Mouse (Mus musculus) erythroblast, adult 5-6 weeks (primary cell): ENCODE results near the gene Mrrf. TPM values are rescaled to one million over a fixed set of nuclear protein-coding genes. Genes with fewer than 3 reads are reported as not detected.

Source experiments
- ATAC-seq: replicated peaks from 2 replicates; pipeline ENCODE4 v1.8.0; 2016; ENCODE audit warnings: moderate number of reproducible peaks, mild to moderate bottlenecking, moderate TSS enrichment, inconsistent platforms; ENCODE audit not compliant: poor library complexity, low FRiP score, severe bottlenecking
- total RNA-seq, 2 experiments: library from RNA; stranded (forward) in 1 of 2; stranded (reverse) in 1 of 2; fragments of 150-400 nt in 1 of 2; fragments of 200-764, 138-1000 nt in 1 of 2; gene quantifications; 2 replicates each; pipeline versions ENCODE4 v1.2.3 to v1.2.4; 2015 to 2017; ENCODE audit warnings: low replicate concordance in 2 of 2

Mrrf gene
- total RNA-seq (2015; ENCODE audit: low replicate concordance) (3.3 and 6.7 TPM in 2 replicates), total RNA-seq (2017; ENCODE audit: low replicate concordance) (6.9 and 11.8 TPM in 2 replicates)

DNA sequence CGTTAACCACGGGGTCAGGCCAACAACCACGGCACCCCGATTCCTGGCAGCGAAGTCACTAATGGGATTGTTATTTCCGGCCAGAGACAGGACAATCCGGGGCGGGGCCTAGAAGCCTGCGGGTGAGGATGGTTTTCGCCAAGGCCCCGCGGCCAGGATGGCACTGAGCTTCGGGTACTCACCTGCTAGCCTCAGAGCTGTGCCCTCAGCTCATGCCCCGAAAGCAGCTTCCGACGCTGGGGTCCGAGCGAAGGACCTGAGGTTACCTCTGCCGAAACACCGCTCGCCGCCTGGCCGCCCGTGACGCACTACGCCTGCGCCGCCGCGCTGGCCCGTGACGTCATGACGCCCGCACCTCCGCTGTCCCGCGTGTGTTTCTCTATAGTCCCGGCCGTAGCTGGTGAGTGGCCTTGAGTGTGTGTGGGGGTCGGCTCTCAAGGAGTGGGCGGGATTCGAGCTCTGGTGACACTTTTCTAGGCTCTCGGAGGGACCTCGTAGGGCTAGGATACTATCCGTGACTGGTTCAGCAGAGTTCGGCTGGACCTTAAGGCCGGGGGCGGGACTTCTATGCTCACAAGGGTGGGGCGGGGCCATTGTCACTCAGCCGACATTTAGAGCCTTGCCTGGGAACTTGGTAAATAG is at the start of gene Mrrf, which contains the start of gene Rbm18:
Gene Mrrf, plus strand, starts transcription at position 90 of the 642 bp plus-strand sequence.
Gene Rbm18, minus strand, starts transcription at position 474 of the 642 bp plus-strand sequence.
- ATAC-seq = peak; percentile 97

DNA sequence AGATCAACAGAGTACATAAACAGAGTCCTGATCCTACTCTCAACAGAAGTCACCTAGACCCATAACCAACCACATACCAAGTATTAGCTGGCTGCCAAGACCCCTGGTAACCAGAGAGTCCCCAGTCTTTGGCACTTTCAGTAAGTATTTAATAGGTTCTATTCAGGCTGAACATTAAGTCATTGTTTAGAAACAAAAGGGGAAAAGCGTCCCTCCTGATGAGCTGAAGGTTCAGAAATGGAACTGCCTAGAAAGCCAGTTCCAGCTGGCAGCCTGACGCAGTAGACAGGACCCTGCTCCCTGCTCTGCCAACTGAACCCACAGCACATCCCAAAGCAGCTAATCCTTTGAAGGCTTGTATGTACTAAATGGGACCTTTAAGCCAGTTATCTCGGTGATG is 47.0 kb upstream of the Mrrf start:
- no peak for ATAC-seq

DNA sequence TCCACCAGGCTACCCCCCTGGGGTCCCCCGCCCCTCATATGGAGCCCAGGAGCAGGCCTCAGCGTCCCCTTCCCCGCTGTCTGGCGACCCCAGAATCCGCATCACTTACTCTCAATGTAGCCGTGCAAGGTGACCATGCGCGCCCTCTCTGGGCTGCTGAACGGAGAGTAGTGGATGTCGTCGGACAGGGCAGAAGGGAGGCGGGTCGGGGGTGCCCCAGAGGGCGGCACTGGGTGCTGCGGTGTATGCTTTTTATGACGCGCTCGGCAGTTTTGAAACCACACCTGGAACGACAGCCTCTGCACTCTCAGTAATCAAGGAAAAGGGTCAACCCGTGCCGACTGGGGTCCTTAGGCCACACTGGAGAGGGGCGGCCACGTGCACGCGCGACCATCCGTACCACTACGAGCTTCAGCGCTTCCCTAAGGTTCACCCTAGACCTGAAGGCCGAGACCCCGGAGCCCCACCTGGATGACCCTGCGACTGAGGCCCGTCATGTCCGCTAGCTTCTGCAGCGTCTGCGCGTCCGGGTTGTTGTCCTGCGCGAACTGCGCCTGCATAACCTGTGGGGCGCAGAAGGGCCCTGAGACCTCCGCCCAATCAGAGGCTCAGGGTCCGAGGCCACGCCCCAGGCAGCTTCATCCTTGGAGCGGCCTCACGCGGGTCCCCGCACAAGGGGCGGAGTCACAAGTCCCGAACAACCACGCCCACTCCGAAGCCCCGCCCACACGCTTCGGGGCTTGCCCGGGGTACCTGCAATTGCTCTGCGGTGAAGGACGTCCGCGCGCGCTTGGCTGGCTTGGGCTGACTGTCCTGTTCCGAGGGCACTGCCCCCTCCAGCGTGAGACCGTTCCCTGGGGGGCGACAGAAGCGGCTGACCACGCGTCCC is 45.1 kb upstream of the Mrrf start:
- ATAC-seq = 0 out of 2 replicates have a peak, but pooled peaks have one; percentile 34

DNA sequence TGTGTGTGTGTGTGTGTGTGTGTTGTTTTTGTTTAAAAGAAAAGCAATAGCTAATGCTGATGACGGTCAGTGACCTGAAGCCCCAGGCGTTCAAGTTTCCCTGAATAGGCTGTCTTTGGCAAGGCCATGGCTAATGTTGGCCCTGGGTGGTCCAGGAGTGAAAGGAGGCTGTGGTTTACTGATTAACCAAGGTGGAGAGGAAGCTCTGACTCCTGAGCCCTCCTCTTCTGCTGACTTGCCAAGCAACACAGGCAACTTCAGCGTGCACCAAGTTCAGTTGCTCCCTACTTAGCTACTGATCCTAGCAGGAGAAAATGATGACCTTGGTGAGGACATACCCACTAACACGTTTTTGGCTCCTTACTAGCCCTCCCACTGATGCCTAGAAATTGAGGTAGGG is 43.4 kb upstream of the Mrrf start:
- ATAC-seq = no peak

DNA sequence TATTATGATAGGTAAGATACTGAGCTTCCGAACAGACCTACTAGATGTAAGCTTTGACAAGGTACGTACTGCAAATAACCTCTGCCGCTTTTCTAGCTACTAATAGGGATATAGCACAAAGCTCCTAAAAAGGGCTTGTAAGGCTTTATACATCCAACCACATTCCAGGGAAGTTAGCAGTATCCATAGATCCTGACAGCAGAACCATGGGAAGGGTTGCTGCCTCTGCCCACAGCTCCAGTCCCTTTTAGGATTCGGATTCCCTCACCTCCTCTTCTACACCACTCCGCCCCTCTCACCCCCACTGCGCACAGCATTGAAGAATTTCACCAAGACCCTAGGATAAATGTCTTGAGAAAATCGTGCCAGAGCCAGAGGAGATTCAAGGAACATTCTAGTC is 42.9 kb upstream of the Mrrf start:
- no peak for ATAC-seq

DNA sequence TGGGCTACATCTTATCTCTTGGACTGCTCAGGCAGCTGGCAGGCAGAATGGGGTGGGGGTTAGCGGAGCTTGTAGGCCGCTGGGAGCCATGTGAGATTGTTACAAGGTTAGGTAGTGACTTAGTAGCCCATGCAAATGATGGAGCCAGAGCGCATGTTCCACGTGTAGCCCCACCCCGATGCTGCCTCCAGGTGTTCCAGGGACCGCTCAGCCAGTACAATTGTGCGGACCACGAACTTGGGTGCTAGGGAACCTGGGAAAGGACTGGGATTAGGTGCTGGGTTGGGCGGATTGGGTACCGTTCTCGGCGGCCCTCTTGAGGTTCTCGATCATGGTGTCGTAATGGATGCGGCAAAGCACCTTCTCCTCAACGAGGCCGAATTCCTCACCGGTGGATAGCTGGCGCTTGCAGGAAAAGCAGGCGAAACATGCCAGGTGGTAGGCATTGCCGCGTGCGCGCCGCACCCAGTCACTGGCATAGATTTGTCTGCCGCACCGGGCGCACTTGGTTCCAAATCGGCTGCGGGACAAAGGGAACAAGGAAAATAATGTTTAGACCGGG is 42.2 kb upstream of the Mrrf start:
- ATAC-seq = no peak

DNA sequence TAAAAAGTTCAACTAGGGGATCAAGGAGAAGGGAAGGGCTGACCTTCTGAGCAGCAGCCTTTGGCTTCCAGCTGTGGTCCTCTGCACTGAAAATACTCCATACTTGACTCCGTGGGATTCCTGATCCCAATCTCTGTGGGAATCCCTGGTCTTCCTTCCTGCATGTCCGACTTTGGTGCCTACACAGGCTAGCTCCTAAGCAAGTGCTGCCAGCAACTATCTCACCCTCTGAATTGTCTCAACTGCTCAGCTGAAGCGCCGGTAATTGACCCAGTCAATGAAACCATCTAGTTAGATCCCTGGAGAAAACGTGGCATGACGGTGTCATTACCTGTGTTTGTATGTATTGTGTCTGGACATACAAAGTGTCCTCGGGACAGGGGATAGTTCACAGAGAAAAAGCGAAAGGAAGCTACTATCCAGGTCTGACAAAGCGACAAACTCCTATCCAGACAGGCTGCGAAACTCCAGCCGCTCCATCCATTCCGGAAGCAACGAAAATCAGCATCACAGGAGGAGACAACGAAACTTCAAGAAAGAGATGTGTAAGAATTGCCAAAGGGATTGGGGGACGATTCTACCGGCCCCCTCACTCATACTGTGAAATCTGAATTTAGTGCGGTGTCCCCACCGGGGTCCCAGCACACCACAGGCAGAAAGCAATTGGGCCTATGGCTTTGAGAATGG is 38.9 kb upstream of the Mrrf start:
- no peak for ATAC-seq

DNA sequence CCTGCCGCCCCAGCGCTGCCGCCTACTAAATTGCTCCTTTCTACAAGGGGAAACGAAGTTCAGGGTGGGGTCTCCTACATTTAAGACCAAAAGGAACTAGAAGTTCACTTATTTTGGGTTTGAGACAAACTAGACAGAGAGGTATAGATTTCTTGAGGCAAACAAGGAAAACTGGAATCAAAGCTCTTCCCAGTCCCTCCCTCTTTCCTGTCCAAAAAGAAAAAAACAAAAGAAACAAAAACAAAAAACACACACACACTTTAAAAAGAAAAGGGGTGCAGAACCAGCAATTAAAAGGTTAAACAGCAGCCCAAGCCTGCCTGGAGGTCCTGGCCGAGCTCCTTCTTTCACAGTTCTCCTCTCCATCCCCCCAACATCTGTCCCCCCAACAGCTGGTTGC is 38.2 kb upstream of the Mrrf start:
- no peak for ATAC-seq

DNA sequence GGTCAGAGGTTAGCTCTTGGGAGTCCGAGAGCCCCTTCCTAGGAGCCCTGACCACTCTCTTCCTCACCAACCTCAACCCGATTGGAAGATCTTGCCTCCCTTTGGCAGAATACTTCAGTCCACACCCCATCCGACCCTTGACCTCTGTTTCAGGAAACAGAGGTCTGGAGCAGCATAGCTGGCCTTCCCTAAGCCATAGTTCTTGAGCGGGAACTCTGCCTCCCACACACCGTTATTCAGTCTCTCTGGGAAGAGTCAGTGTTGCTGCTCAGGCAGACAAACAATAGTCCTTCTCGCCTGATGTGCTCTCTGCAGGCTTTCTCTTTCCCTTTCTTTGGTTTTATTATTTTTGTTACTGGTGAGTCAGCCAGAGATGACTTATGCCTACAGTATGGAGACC is 36.5 kb upstream of the Mrrf start:
- no peak for ATAC-seq

DNA sequence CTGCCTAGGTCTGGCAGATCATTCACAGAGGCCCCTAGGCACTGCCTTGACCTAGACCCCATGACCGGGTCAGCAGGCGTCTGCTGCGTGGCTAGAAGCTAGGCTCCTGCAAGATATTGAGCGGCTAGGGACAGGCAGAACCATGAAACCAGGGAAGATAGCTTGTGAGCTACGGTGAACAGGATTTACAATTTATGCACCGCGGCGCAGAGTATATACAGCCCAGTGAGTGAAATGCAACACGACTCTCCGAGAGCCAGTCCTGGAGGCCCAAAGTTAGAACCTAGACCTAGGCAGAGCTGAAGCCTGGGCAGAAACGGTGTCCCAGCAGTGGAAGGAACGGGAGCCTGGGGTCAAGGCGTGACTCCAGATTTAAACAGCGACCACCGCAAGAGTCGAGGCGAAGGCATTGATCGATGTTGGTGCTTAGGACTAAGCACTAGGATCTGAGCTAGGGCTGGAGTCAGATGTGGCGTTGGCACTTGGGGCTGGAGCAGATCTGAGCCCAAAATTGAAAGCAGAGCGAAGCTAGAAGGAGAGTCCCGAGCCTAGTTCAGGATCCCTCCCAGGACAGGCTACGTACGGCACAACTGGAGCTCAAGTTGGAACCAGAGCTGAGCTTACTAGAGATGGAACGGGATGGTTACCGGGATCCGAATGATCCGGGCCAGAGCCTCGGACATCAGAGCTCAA is 34.2 kb upstream of the Mrrf start:
- ATAC-seq = no peak

DNA sequence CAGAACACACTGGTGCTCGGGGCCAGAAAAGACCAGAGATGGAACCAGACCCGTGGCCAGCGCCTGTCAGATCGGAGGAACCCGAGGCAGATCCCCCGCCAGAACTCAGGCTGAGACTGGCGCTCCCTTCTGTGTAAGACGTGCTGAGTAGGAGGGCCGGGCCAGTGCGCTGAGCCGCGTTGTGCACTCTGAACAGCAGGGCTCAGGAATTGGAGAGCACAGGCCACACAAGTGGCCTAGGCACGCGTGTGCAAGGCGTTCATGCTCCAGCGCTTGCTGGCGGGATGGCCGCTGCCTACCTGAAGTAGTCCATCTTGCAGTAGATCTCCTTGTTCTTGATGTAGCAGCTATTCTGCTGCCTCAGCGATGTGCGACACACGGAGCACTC is 33.6 kb upstream of the Mrrf start:
- ATAC-seq = no peak

DNA sequence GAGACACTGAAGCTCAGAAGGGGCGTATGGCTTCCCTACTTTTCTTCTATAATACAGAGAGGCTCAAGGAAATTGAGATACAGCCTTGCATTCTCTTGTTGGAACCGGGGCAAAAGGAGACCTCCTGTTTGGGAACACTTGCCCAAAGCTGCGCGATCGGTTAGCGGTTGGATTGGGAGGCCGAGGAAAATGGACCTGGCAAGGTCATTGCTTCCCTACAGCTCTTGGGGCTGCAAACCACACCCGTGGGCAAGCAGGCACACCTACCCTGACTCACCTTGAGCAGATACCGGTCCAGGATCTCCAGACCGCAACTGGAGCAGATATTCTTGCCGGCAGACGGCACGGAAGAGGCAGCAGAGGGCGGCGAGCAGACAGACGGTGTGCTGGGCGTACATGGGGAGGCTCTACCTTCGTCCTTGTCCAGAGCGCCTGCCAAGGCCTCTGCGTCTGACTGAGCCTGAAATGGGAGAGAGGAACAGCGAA is 33.1 kb upstream of the Mrrf start:
- ATAC-seq = no peak

DNA sequence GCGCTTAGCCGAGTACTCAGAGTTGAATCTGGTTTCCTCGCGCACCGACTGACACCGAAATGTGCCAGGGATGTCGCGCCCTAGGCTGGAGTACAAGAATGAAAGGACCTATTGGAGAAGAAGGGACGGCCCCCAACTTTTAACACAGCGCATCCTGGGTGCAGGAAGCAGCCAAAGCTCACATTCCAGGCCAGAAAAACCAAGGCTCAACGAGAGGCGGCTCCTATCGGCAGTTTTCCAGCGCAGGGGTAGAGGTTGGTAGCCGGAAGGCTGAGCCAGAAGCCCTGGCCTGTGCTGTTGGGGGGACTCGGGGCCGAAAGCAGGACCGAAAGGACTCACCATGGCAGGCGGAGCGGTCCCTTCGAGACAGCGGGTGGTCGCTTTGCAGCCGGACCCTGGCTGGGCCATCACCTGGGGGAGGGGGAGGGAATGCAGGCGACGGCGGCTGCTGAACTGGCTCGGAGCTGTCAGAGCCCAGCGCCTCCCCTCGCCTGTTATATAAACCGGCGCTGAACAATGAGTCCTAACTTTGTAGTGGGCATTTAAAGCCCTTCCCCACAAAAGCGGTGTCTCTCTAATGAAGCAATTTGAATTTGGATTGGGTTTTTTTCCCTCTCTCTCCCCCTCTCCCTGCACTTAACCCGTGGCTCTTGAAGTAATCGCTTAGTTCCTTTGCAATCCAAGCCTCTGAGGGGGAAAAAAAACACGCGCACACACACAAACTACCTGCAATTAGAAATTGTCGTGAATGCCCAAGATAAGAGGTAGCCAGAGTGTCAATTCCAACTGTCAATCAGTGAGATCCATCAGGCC is 32.4 kb upstream of the Mrrf start:
- no peak for ATAC-seq

DNA sequence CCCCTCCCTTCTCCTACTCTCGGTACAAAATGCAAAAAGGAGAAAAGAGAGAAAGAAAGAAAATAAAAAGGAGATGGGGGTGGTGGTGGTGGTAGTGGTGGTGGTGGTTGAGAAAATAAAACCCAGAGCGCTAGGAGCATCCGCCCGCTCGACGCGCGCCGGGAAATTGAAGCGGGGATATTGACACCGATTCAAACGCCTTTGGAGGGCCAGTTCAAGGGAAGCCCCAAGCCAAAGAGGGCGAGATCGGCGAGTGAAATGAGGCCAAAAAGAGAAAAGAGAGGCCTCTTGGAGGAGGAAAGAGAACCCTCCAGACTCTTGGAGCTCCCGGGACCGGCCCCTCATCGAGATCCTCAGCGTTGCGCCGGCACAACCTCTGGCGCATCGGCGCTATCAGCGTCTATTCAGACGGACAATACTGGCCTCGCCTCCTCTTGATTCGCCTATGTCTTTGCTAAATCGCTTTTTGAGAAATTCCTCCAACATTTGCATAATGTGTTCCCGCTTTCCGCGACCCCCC is 31.7 kb upstream of the Mrrf start:
- no peak for ATAC-seq

DNA sequence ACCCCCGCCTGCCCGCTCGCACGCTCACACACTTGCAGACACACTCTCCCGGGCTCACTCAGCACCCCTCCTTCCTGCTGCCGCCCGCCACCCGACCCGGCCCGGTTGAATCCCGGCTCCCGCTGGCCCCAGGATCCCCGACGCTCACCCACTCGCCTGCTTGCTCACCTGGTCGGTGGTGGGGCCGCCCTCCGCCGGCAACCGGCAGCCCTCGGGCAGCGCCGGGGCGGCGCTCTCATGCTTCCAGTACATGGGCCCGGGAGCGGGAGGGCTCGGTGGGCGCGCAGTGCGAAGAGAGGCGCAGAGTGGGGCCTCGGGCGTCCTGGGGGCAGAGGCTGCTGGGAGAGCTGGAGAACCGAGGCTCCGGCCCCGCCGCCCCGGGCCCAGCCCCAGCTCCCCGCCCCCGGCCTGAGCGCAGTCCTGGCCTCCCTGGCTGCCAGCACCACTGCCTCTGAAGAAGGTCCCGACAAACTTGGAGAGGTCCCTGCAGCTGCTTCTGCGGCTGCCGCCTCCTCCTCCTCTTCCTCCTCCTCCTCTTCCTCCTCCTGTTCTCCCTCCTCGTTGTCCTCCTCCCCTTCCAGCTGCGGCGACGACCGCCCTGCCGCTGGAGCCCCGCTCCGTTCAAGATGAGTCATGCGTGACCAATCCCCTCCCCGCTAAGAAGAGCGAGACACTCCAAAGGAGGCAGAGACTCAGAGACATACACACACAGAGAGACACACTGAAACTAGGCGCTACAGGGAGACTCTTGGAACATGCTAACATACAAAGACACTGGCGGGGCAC is 31.0 kb upstream of the Mrrf start, which contains the start of gene Lhx6:
Gene Lhx6, minus strand, starts transcription at position 453 of the 786 bp plus-strand sequence.
- ATAC-seq = no peak

DNA sequence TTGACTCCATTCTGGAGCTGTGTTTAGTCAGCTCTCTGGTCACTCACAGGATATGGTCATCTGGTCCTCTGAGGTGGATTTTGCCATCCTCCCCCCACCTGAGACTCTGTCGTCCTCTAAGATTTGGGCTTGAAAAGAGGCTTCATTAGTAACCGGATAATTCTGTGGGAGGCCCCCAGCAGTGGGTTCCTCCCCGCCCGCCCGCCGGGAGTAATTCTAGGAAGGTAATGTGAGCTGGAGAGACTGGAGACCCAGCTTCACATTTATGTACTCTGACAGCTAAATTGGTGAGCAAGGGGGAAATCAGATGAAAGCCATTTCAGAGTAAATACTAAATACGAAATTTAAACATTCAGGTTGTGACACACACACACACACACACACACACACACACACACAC is 27.6 kb upstream of the Mrrf start:
- ATAC-seq = no peak

DNA sequence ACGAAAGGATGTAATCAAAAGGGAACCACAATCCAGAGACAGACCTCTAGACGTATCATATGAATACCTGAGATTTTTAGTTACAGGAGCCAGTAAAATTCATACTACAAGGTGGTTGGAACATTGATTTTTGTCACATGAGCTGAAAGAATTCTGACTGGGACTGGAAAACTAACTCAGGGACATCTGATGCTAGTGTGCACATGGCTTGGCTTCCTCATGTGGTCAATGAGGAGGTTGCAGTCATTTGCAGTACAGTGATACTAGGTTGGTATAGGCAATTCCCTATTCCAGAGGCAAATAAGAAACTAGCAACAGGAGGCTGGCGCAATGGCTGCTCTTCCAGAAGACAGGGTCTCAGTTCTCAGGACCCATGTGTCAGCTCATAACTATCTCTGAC is 23.6 kb upstream of the Mrrf start:
- ATAC-seq = no peak
